Mouse (Mus musculus): ENCODE data around the gene Mmp2.

DNA sequence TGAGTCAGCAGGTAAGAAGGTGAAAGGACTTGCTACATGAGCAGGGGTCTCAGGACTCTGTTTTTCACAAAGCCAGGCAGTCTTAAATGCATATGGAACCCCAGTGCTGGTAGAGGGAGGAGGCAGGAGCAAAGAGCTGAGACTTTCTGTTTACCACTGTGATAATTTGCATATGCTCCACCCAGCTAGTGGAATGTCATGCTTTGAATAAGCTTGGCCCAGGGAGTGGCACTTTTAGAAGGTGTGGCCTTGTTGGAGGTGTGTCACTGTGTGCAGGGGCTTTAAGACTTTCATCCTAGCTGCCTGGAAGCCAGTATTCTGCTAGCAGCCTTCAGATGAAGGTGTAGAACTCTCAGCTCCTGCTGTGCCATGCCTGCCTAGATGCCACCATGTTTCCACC is 5.9 kb upstream of the Mmp2 start:
- TF ChIP-seq POLR2A (IDR thresholded peaks at IDR 0.05; ENCODE audit: extremely low read depth, insufficient read depth, low read length): no peak
- no peak for TF ChIP-seq CTCF (IDR thresholded peaks at IDR 0.05; ENCODE audit: extremely low read depth, insufficient read depth, low read length)
